Mouse (Mus musculus) CH12.LX (cell line): ENCODE results near the gene Fstl4. TPM values are rescaled to one million over a fixed set of nuclear protein-coding genes. Genes with fewer than 3 reads are reported as not detected.

Experiments
- DNase-seq: peaks from one replicate; pipeline ENCODE4 v3.0.0-alpha.2; 2013; ENCODE audit errors: extremely low read depth
- H3K27ac ChIP-seq: 2 replicates; pipeline ENCODE4 v1.5.1; 2012; ENCODE audit warnings: low read depth, mild to moderate bottlenecking, control low read depth, moderate library complexity; ENCODE audit not compliant: insufficient read depth
- H3K27me3 ChIP-seq: replicated peaks from 2 replicates; pipeline ENCODE3; 2012; ENCODE audit warnings: inconsistent platforms
- H3K36me3 ChIP-seq, 2 experiments: replicated peaks in 1 of 2; 2 replicates each; pipeline versions ENCODE3 to v1.6.1; 2012; ENCODE audit warnings: inconsistent platforms in 1 of 2, low read length in 1 of 2, mild to moderate bottlenecking in 1 of 2, mixed read lengths in 1 of 2, moderate library complexity in 1 of 2; ENCODE audit not compliant: control insufficient read depth in 1 of 2, insufficient read depth in 1 of 2
- H3K4me1 ChIP-seq, 2 experiments: 2 replicates each; pipeline ENCODE4 v1.6.1; 2012; ENCODE audit warnings: inconsistent platforms in 1 of 2, moderate library complexity in 1 of 2; ENCODE audit not compliant: insufficient read depth in 2 of 2, control insufficient read depth in 1 of 2
- H3K4me2 ChIP-seq: 2 replicates; pipeline ENCODE4 v1.6.1; 2012; ENCODE audit warnings: low read depth, mild to moderate bottlenecking, control low read depth; ENCODE audit not compliant: poor library complexity, insufficient read depth, severe bottlenecking
- H3K4me3 ChIP-seq, 3 experiments: fragments of 150-350 bp in 1 of 3; sonication (generic) in 1 of 3; replicated peaks in 1 of 3; 2 replicates each; pipeline versions ENCODE3 to v1.5.1; 2011 to 2012; ENCODE audit warnings: low read depth in 2 of 3, low read length in 2 of 3, mild to moderate bottlenecking in 2 of 3, moderate library complexity in 2 of 3, control low read depth in 1 of 3, improper control_type of control experiment in 1 of 3, inconsistent platforms in 1 of 3, mixed read lengths in 1 of 3; ENCODE audit not compliant: poor library complexity in 1 of 3
- H3K79me2 ChIP-seq: replicated peaks from 2 replicates; pipeline ENCODE4 v1.6.1; 2012; ENCODE audit warnings: mild to moderate bottlenecking, moderate library complexity; ENCODE audit not compliant: control insufficient read depth, poor library complexity, insufficient read depth, severe bottlenecking; ENCODE audit errors: extremely low read depth
- H3K9ac ChIP-seq: 2 replicates; pipeline ENCODE4 v1.6.1; 2012; ENCODE audit warnings: low read depth, mild to moderate bottlenecking, control low read depth, moderate library complexity; ENCODE audit not compliant: insufficient read depth
- H3K9me3 ChIP-seq: replicated peaks from 2 replicates; pipeline ENCODE3; 2012; ENCODE audit warnings: low read length, inconsistent platforms, mixed read lengths
- CHD2 ChIP-seq: IDR thresholded peaks from 2 replicates; pipeline ENCODE4 v1.6.1; 2011; ENCODE audit warnings: low read length, improper control_type of control experiment
- CTCF ChIP-seq, 2 experiments: IDR thresholded peaks in 1 of 2; conservative IDR thresholded peaks in 1 of 2; 2 replicates each; pipeline ENCODE4 v1.5.1; 2011 to 2012; ENCODE audit warnings: low read depth in 2 of 2, low read length in 2 of 2, improper control_type of control experiment in 1 of 2, inconsistent platforms in 1 of 2, mild to moderate bottlenecking in 1 of 2, moderate library complexity in 1 of 2
- E2F4 ChIP-seq: IDR thresholded peaks from 2 replicates; pipeline ENCODE4 v1.6.1; 2011; ENCODE audit warnings: low read depth, low read length, improper control_type of control experiment; ENCODE audit not compliant: insufficient replicate concordance
- ELF1 ChIP-seq: IDR thresholded peaks from 2 replicates; pipeline ENCODE4 v1.6.1; 2014; ENCODE audit warnings: low read depth, mild to moderate bottlenecking, inconsistent platforms, low read length, improper control_type of control experiment
- EP300 ChIP-seq: IDR thresholded peaks from 2 replicates; pipeline ENCODE4 v1.6.1; 2011; ENCODE audit warnings: low read length, improper control_type of control experiment
- ETS1 ChIP-seq: conservative IDR thresholded peaks from 2 replicates; pipeline ENCODE4 v1.6.1; 2012; ENCODE audit warnings: low read depth, mild to moderate bottlenecking, inconsistent platforms, low read length, improper control_type of control experiment, moderate library complexity
- IRF4 ChIP-seq: IDR thresholded peaks from 2 replicates; pipeline ENCODE4 v1.6.1; 2014; ENCODE audit warnings: low read depth, mild to moderate bottlenecking, inconsistent platforms, low read length, improper control_type of control experiment
- JUN ChIP-seq: IDR thresholded peaks from 2 replicates; pipeline ENCODE4 v1.6.1; 2011; ENCODE audit warnings: low read depth, mild to moderate bottlenecking, low read length, improper control_type of control experiment, moderate library complexity; ENCODE audit not compliant: insufficient read depth
- KAT2A ChIP-seq: IDR thresholded peaks from 2 replicates; pipeline ENCODE4 v1.6.1; 2012; ENCODE audit warnings: low read length, improper control_type of control experiment, inconsistent platforms; ENCODE audit not compliant: insufficient replicate concordance
- MAX ChIP-seq: IDR thresholded peaks from 2 replicates; pipeline ENCODE4 v1.6.1; 2011; ENCODE audit warnings: low read length, improper control_type of control experiment
- MEF2A ChIP-seq: IDR thresholded peaks from 2 replicates; pipeline ENCODE4 v1.6.1; 2014; ENCODE audit warnings: low read depth, mild to moderate bottlenecking, inconsistent platforms, low read length, improper control_type of control experiment, borderline replicate concordance
- MXI1 ChIP-seq: IDR thresholded peaks from 2 replicates; pipeline ENCODE4 v1.6.1; 2011; ENCODE audit warnings: mild to moderate bottlenecking, low read depth, low read length, improper control_type of control experiment
- MYC ChIP-seq: IDR thresholded peaks from 2 replicates; pipeline ENCODE4 v1.6.1; 2011; ENCODE audit warnings: low read depth, mild to moderate bottlenecking, improper control_type of control experiment, low read length
- NRF1 ChIP-seq: IDR thresholded peaks from 2 replicates; pipeline ENCODE4 v1.6.1; 2014; ENCODE audit warnings: low read depth, mild to moderate bottlenecking, inconsistent platforms, low read length, improper control_type of control experiment, moderate library complexity
- POLR2A ChIP-seq: IDR thresholded peaks from 2 replicates; pipeline ENCODE4 v1.6.1; 2011; ENCODE audit warnings: low read depth, mild to moderate bottlenecking, improper control_type of control experiment, low read length
- POLR2AphosphoS2 ChIP-seq: IDR thresholded peaks from 2 replicates; pipeline ENCODE4 v1.6.1; 2011; ENCODE audit warnings: low read depth, low read length, improper control_type of control experiment
- RAD21 ChIP-seq: IDR thresholded peaks from 2 replicates; pipeline ENCODE4 v1.6.1; 2011; ENCODE audit warnings: low read depth, mild to moderate bottlenecking, low read length, improper control_type of control experiment, moderate library complexity
- RCOR1 ChIP-seq: conservative IDR thresholded peaks from 2 replicates; pipeline ENCODE4 v1.6.1; 2012; ENCODE audit warnings: low read depth, mild to moderate bottlenecking, inconsistent platforms, low read length, improper control_type of control experiment
- SIN3A ChIP-seq: IDR thresholded peaks from 2 replicates; pipeline ENCODE4 v1.6.1; 2012; ENCODE audit warnings: low read length, improper control_type of control experiment, inconsistent platforms
- SMC3 ChIP-seq: IDR thresholded peaks from 2 replicates; pipeline ENCODE4 v1.6.1; 2011; ENCODE audit warnings: low read depth, low read length, improper control_type of control experiment
- TBP ChIP-seq: conservative IDR thresholded peaks from 2 replicates; pipeline ENCODE4 v1.6.1; 2011; ENCODE audit warnings: low read depth, low read length, improper control_type of control experiment
- TCF12 ChIP-seq: IDR thresholded peaks from 2 replicates; pipeline ENCODE4 v1.6.1; 2014; ENCODE audit warnings: low read depth, mild to moderate bottlenecking, inconsistent platforms, low read length, improper control_type of control experiment
- USF2 ChIP-seq: conservative IDR thresholded peaks from 2 replicates; pipeline ENCODE4 v1.6.1; 2011; ENCODE audit warnings: low read depth, low read length, improper control_type of control experiment
- ZKSCAN1 ChIP-seq: IDR thresholded peaks from 2 replicates; pipeline ENCODE4 v1.6.1; 2012; ENCODE audit warnings: low read depth, inconsistent platforms, low read length, improper control_type of control experiment, borderline replicate concordance
- ZMIZ1 ChIP-seq: IDR thresholded peaks from 2 replicates; pipeline ENCODE4 v1.6.1; 2012; ENCODE audit warnings: low read depth, mild to moderate bottlenecking, inconsistent platforms, low read length, improper control_type of control experiment
- ZNF384 ChIP-seq: IDR thresholded peaks from 2 replicates; pipeline ENCODE4 v1.6.1; 2012; ENCODE audit warnings: low read depth, low read length, improper control_type of control experiment, inconsistent platforms
- dilution Hi-C: fragments of 300-500 bp; cut with MboI; formaldehyde crosslinking; loops from 2 replicates; pipeline ENCODE4 v1.14.3; 2020; ENCODE audit warnings: low sequenced_read_pairs; ENCODE audit not compliant: extremely low pct_unique_long_range_greater_than_20kb, extremely low pct_ligation_motif_present
- in situ Hi-C: fragments of 300-500 bp; cut with MboI; formaldehyde crosslinking; loops from 3 replicates; pipeline ENCODE4 v1.14.3; 2019; ENCODE audit warnings: low sequenced_read_pairs, low pct_ligation_motif_present, low pct_unique_long_range_greater_than_20kb, mixed read lengths
- polyA plus RNA-seq: library from polyadenylated mRNA; unstranded; fragments of >175 nt; gene quantifications from 2 replicates; pipeline ENCODE4 v1.2.1, GENCODE M21; 2012; ENCODE audit warnings: low read depth; ENCODE audit not compliant: insufficient read length
- total RNA-seq, 2 experiments: library from RNA; depleted of rRNA; stranded (reverse); fragments of 300-350 nt in 1 of 2; fragments of >200 nt in 1 of 2; gene quantifications; 2 replicates each; pipeline ENCODE4 v1.2.3; 2012 to 2014

Gene Fstl4
- total and polyA plus RNA-seq, 3 experiments = not detected

- H3K79me2 ChIP-seq = no peaks in the 10 kb centered on the region
- no peak overlapping the region for H3K4me3 ChIP-seq
- in situ Hi-C loops = loop anchor here (5.0 kb wide), 1 partner anchor 101 kb away; no protein-coding TSS in a partner anchor
- H3K27me3 ChIP-seq = peaks cover 89% of the 10 kb centered on the region
- no peak for TF ChIP-seq EP300
- peak; percentile 76 for TF ChIP-seq CTCF (conservative IDR thresholded peaks at IDR 0.05 in 1 of 2, IDR thresholded peaks at IDR 0.05 in 1 of 2; ENCODE audit: low read depth in 2 of 2, low read length in 2 of 2)
- TF ChIP-seq E2F4 = no peak
- TF ChIP-seq MAX = no peak
- TF ChIP-seq USF2 = no peak
- no peak for TF ChIP-seq RCOR1
- no peak for TF ChIP-seq SIN3A
- no peak for TF ChIP-seq TBP
- TF ChIP-seq ETS1 = no peak
- TF ChIP-seq ZNF384 = no peak
- no peak for TF ChIP-seq ZKSCAN1
- TF ChIP-seq IRF4 = no peak
- TF ChIP-seq JUN = no peak
- 0 out of 2 replicates have a peak, but pooled peaks have one; percentile 49 for TF ChIP-seq MYC
- peak; percentile 80 for TF ChIP-seq SMC3
- TF ChIP-seq KAT2A = no peak
- TF ChIP-seq MEF2A = no peak
- no peak for TF ChIP-seq POLR2A
- TF ChIP-seq MXI1 = no peak
- TF ChIP-seq POLR2AphosphoS2 = no peak
- TF ChIP-seq RAD21 = peak; percentile 37
- TF ChIP-seq CHD2 = no peak
- no peak for TF ChIP-seq TCF12
- no peak for TF ChIP-seq ELF1
- no peak for TF ChIP-seq ZMIZ1
- TF ChIP-seq NRF1 = no peak
- TF ChIP-seq, all 38 proteins: peak for 4
- Histone ChIP-seq H3K4me1 (no peaks in the 10 kb centered on the region), H3K9me3 (no peaks in the 10 kb centered on the region), H3K4me2 (no peak overlapping the region), H3K27ac (no peak overlapping the region), H3K9ac (no peak overlapping the region), H3K36me3 (no peaks in the 10 kb centered on the region)
- DNase-seq = peak; percentile 44
- dilution Hi-C loops = no loop called here
Observed at GRCm38 (mm10) chr11:53146290-53146689, 381.9 kb downstream of the Fstl4 start.
